Mouse (Mus musculus) embryonic facial prominence, embryonic 11.5 days (tissue): Measurements from ENCODE around the gene Oxct2a. TPM values are rescaled to one million over a fixed set of nuclear protein-coding genes. Genes with fewer than 3 reads are reported as not detected.
"Not testable (repeated sequence)": the region's sequence is repeated elsewhere in the genome, so short reads cannot be mapped to it uniquely, and the experiment has no call there.

ENCODE experiments used
- ATAC-seq: fragments of 200-750 bp; cut with Nextera tagmentation; replicated peaks from 2 replicates; pipeline ENCODE4 v1.8.0; 2017; ENCODE audit warnings: low read depth; ENCODE audit not compliant: insufficient number of reproducible peaks, low FRiP score, low TSS enrichment
- DNase-seq: peaks from one replicate; pipeline ENCODE4 v3.0.0-alpha.2; 2015; ENCODE audit warnings: low spot score
- H3K27ac ChIP-seq: fragments of 300-500 bp; sonication (generic); replicated peaks from 2 replicates; pipeline ENCODE4 v1.5.1; 2014; ENCODE audit warnings: mild to moderate bottlenecking, low read depth, low read length, control low read depth
- H3K27me3 ChIP-seq: fragments of 300-500 bp; sonication (generic); 2 replicates; pipeline ENCODE4 v1.6.1; 2014; ENCODE audit warnings: mild to moderate bottlenecking, low read length, moderate library complexity, mixed read lengths; ENCODE audit not compliant: control insufficient read depth, insufficient read depth
- H3K36me3 ChIP-seq: fragments of 300-500 bp; sonication (generic); replicated peaks from 2 replicates; pipeline ENCODE4 v1.6.1; 2014; ENCODE audit warnings: low read depth, mild to moderate bottlenecking, low read length, moderate library complexity, mixed read lengths; ENCODE audit not compliant: control insufficient read depth, insufficient read depth
- H3K4me1 ChIP-seq: fragments of 300-500 bp; sonication (generic); 2 replicates; pipeline ENCODE4 v1.6.1; 2014; ENCODE audit warnings: low read length, mixed read lengths; ENCODE audit not compliant: control insufficient read depth, insufficient read depth
- H3K4me2 ChIP-seq: fragments of 300-500 bp; sonication (generic); 2 replicates; pipeline ENCODE4 v1.6.1; 2014; ENCODE audit warnings: low read depth, mild to moderate bottlenecking, control low read depth, low read length, moderate library complexity
- H3K4me3 ChIP-seq: fragments of 300-500 bp; sonication (generic); 2 replicates; pipeline ENCODE4 v1.5.1; 2014; ENCODE audit warnings: low read depth, low read length, control low read depth
- H3K9ac ChIP-seq: fragments of 300-500 bp; sonication (generic); replicated peaks from 2 replicates; pipeline ENCODE4 v1.6.1; 2014; ENCODE audit warnings: mild to moderate bottlenecking, control low read depth, low read length
- H3K9me3 ChIP-seq: fragments of 300-500 bp; sonication (generic); replicated peaks from 2 replicates; pipeline ENCODE4 v1.6.1; 2016; ENCODE audit warnings: mild to moderate bottlenecking, low read length, inconsistent platforms, mixed read lengths; ENCODE audit not compliant: control insufficient read depth
- WGBS: fragments of 180-500 bp; shearing (Covaris S2); extraction: QIAGEN DNeasy Blood & Tissue Kit; methylation state at CpG from one replicate; pipeline ENCODE4 v1.1.7; 2014; 5-methylcytosine and 5-hydroxymethylcytosine counted together
- polyA plus RNA-seq: library from polyadenylated mRNA; unstranded; fragments of >200 nt; fragmentation: Nextera tagmentation; extraction: Ambion mirVana; gene quantifications from 2 replicates; pipeline ENCODE4 v1.2.1, GENCODE M21; 2014

Oxct2a gene
- polyA plus RNA-seq, 1 experiment from 2014 or later = not detected

DNA sequence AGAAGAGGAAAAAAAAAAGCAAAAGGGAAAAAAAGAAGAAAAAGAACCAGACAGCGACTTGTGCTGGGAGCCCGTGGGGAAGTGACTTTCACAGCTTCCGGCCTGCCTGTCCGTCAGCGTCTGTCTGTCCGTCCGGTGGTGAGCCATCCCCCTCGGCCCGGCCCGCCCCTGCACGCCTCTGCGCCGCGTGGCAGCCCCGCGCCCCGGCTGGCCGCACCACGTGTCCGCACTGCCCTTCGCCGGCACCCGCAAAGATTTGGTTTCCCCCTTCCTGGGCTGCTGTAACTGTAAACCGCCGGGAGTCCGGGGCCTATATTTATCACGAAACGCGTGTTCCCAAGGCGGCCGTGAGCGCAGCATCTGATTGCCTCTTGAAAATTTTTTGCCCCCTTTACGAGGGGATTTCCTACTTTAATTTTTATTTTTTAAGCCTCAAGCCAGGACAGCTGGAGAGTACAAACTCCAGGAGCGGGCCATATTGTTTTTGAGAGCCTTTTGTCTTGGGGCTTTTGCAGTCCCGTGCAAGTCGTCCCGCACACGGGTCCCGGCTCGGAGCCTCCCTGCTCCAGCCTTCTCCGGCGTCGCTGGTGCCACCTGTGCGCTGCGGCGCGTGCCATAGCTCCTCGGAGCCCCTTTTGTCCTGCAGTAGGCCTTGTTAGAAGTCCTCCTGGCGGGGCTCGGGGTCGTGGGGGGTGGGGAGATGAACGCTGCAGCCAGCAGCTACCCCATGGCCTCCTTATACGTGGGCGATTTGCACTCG, 40.3 kb downstream of the Oxct2a start:
- H3K27me3 ChIP-seq, H3K27ac ChIP-seq, H3K9me3 ChIP-seq, H3K4me1 ChIP-seq, H3K36me3 ChIP-seq: not testable (repeated sequence)
- H3K9ac ChIP-seq = peak overlapping the region; percentile 60
- peak overlapping the region; percentile 86 for H3K4me2 ChIP-seq
- under 1% methylated on average over 37 of the region's 55 CpGs for WGBS
- peak overlapping the region; percentile 48 for H3K4me3 ChIP-seq
- DNase-seq (peak; percentile 18), ATAC-seq (peak; percentile 45; the same call in 1 of the 2 replicates)

DNA sequence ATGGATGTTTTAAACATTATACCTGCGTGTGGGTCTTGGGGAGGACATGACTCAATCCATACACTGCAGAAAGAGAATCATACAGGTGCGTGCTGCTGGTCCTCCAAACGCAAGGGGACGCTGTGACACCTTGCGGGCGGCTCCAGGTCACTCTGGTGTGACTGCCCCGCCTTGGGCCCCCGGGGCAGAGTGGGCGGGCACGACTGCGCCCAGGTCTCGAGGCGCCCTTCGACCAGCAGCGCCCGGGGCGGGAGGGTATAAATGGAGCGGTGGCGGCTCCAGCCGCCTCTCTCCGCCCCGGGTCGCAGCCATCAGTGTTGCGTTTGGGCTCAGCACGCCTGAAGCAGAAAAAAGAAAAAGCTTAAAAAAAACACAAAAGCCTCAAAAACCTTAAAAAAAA, 40.9 kb downstream of the Oxct2a start:
- peak overlapping the region; percentile 48 for H3K4me3 ChIP-seq
- peak overlapping the region; percentile 60 for H3K9ac ChIP-seq
- H3K36me3 ChIP-seq = no peaks in the 10 kb centered on the region
- H3K4me2 ChIP-seq = peak overlapping the region; percentile 37
- 1% methylated on average over 25 of the region's 25 CpGs for WGBS
- H3K27me3 ChIP-seq = no peaks in the 10 kb centered on the region
- ATAC-seq (peak; percentile 93), DNase-seq (peak; percentile 94)
- peaks cover 7% of the 10 kb centered on the region for H3K4me1 ChIP-seq
- H3K27ac ChIP-seq = no peak overlapping the region
- no peaks in the 10 kb centered on the region for H3K9me3 ChIP-seq

DNA sequence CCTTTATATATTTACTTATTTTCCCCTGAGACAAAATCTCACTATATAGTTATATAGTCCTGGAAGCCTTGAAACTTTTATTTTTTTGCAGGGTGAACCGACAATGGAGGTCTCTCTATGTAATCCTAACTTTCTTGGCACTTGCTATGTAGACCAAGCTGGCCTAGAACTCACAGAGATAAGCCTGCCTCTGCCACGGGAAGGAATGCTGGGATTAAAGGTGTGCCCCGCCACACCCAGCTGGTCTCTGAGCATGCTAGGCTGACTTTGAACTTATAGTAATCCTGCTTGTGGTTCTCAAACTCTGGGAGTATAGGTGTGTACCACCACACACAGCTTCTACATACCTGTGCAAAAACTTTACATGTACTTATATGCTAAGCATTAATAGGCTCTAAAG, 43.3 kb downstream of the Oxct2a start:
- DNase-seq = no peak
- 67% methylated on average over 3 of the region's 3 CpGs for WGBS
- Histone ChIP-seq H3K27me3 (no peaks in the 10 kb centered on the region), H3K9ac (no peak overlapping the region), H3K4me2 (no peak overlapping the region), H3K4me3 (no peak overlapping the region), H3K36me3 (no peaks in the 10 kb centered on the region), H3K27ac (no peak overlapping the region), H3K9me3 (no peaks in the 10 kb centered on the region), H3K4me1 (peaks cover 7% of the 10 kb centered on the region)
- no peak for ATAC-seq

Other genes starting within 250 kb of the Oxct2a start
- gene Bmp8b, start 218.5 kb downstream of the Oxct2a start, polyA plus RNA-seq = 0.31 and 0.84 TPM in 2 replicates
- 0.20 TPM in 1 of 2 replicates, not detected in the other for gene Oxct2b, start 207.4 kb downstream of the Oxct2a start, polyA plus RNA-seq
- gene Ppie, start 183.7 kb downstream of the Oxct2a start, polyA plus RNA-seq = 129 TPM in 2 replicates
- gene Hpcal4, start 140.4 kb downstream of the Oxct2a start, polyA plus RNA-seq = 0.84 and 1.6 TPM in 2 replicates
- not detected in 2 replicates for gene Nt5c1a, start 122.1 kb downstream of the Oxct2a start, polyA plus RNA-seq
- 8.0 and 8.1 TPM in 2 replicates for gene Heyl, start 90.1 kb downstream of the Oxct2a start, polyA plus RNA-seq
- gene Pabpc4, start 61.3 kb downstream of the Oxct2a start, polyA plus RNA-seq = 43.0 and 44.0 TPM in 2 replicates
- 0.24 and 0.39 TPM in 2 replicates for gene Bmp8a, start 19.6 kb upstream of the Oxct2a start, polyA plus RNA-seq